Mouse (Mus musculus) thymus, adult 2 months (tissue): ENCODE measurements around the gene Lamc2. TPM values are rescaled to one million over a fixed set of nuclear protein-coding genes. Genes with fewer than 3 reads are reported as not detected.
A peak's percentile ranks its signal among the peaks of the same experiment; 100 is the strongest.

ENCODE experiments used
- DNase-seq: peaks from one replicate; pipeline ENCODE4 v3.0.0; 2021
- H3K27ac ChIP-seq: fragments of 200-500 bp; 2 replicates; pipeline ENCODE4 v1.5.1; 2012; ENCODE audit warnings: low read length, control low read depth; ENCODE audit not compliant: control insufficient read depth, insufficient read depth
- H3K27me3 ChIP-seq: fragments of 200-500 bp; 2 replicates; pipeline ENCODE4 v1.6.1; 2012; ENCODE audit warnings: mild to moderate bottlenecking, low read length, moderate library complexity, mixed read lengths; ENCODE audit not compliant: control insufficient read depth, insufficient read depth
- H3K36me3 ChIP-seq: fragments of 200-500 bp; 2 replicates; pipeline ENCODE4 v1.6.1; 2012; ENCODE audit warnings: mild to moderate bottlenecking, low read length, moderate library complexity; ENCODE audit not compliant: control insufficient read depth, insufficient read depth
- H3K4me1 ChIP-seq: fragments of 200-500 bp; replicated peaks from 2 replicates; pipeline ENCODE4 v1.6.1; 2012; ENCODE audit warnings: low read length; ENCODE audit not compliant: control insufficient read depth, insufficient read depth
- H3K4me3 ChIP-seq: fragments of 200-500 bp; 2 replicates; pipeline ENCODE4 v1.5.1; 2012; ENCODE audit warnings: mild to moderate bottlenecking, low read length, control low read depth, moderate library complexity; ENCODE audit not compliant: control insufficient read depth, insufficient read depth
- CTCF ChIP-seq: fragments of 200-500 bp; IDR thresholded peaks from 2 replicates; pipeline ENCODE4 v1.5.1; 2012; ENCODE audit warnings: mild to moderate bottlenecking, control low read depth, low read length, moderate library complexity, borderline replicate concordance; ENCODE audit not compliant: control insufficient read depth, poor library complexity, insufficient read depth; ENCODE audit errors: extremely low read depth
- POLR2A ChIP-seq: fragments of 200-500 bp; IDR thresholded peaks from 2 replicates; pipeline ENCODE4 v1.6.1; 2012; ENCODE audit warnings: mild to moderate bottlenecking, low read length, control low read depth, moderate library complexity; ENCODE audit not compliant: control insufficient read depth, poor library complexity, insufficient read depth; ENCODE audit errors: extremely low read depth
- WGBS: fragments of 180-500 bp; shearing (Covaris S2); methylation state at CpG from one replicate; pipeline ENCODE4 v1.1.7; 2018; 5-methylcytosine and 5-hydroxymethylcytosine counted together
- polyA plus RNA-seq: library from polyadenylated mRNA; depleted of rRNA; stranded (reverse); fragments of >200 nt; gene quantifications from 2 replicates; pipeline ENCODE4 v1.2.3, GENCODE M21; 2012

Gene Lamc2
- polyA plus RNA-seq, 1 experiment: 9.9 TPM

DNA sequence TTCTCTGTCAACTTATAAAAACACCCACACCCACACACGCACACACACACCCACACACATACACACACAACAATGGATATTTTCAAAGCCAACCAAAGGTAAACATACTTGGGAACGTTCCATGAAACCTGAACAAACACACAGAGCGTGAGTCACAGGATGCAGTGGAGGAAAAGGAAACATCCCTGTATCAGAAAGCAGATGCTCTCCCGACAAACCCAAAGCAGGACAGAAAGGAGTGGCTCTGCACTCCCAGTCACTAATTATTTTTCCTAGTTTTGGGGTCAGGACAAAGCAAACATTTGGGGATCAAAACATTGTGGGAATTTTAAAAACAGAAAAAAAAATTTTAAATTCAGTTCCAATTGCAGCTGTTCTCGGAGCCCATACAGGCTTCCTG lies 38.1 kb upstream of the Lamc2 start:
- TF ChIP-seq POLR2A (no peak), CTCF (no peak)
- Histone ChIP-seq H3K36me3 (no peaks in the 10 kb centered on the region), H3K27me3 (no peaks in the 10 kb centered on the region), H3K4me3 (no peak overlapping the region), H3K27ac (no peak overlapping the region), H3K4me1 (no peaks in the 10 kb centered on the region)
- DNase-seq: no peak
- 98% methylated on average over 5 of the region's 5 CpGs for WGBS

GRCm38 (mm10) chr1:153219376-153219775 lies 33.1 kb upstream of the Lamc2 start:
- WGBS: 97% methylated on average over 9 of the region's 9 CpGs
- Histone ChIP-seq H3K4me1 (no peaks in the 10 kb centered on the region), H3K27me3 (no peaks in the 10 kb centered on the region), H3K4me3 (no peak overlapping the region), H3K36me3 (no peaks in the 10 kb centered on the region), H3K27ac (no peak overlapping the region)
- TF ChIP-seq POLR2A (no peak), CTCF (no peak)
- DNase-seq: no peak

GRCm38 (mm10) chr1:153216516-153216915 lies 30.3 kb upstream of the Lamc2 start:
- TF ChIP-seq CTCF: no peak
- TF ChIP-seq POLR2A: no peak
- H3K36me3 ChIP-seq: no peaks in the 10 kb centered on the region
- 94% methylated on average over 4 of the region's 4 CpGs for WGBS
- no peaks in the 10 kb centered on the region for H3K4me1 ChIP-seq
- H3K4me3 ChIP-seq: no peak overlapping the region
- no peak overlapping the region for H3K27ac ChIP-seq
- no peak for DNase-seq
- H3K27me3 ChIP-seq: no peaks in the 10 kb centered on the region

- Histone ChIP-seq H3K4me3 (no peak overlapping the region), H3K27me3 (no peaks in the 10 kb centered on the region), H3K4me1 (no peaks in the 10 kb centered on the region), H3K27ac (no peak overlapping the region), H3K36me3 (no peaks in the 10 kb centered on the region)
- DNase-seq: peak; percentile 34
- no peak for TF ChIP-seq POLR2A
- WGBS: 57% methylated on average over 5 of the region's 5 CpGs
Measured at GRCm38 (mm10) chr1:153215676-153216075, 29.4 kb upstream of the Lamc2 start.

DNA sequence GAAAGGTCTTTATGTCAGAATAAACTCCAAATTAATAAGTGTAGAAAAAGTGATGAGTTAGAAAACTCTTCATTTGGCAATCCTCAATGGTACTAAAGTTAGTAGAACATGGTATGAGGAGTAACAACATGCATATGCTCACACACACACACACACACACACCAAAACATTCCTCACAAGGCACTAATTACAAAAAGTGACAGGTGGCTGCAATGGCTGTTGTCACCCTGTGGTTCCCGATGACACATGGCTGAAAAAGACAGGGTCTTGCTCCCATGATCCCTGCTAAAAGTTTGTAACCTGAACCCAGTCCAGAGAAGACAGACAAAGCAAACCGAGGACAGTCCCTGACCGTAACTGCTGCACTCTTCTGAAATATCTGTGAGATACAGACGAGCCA lies 24.7 kb upstream of the Lamc2 start:
- no peak overlapping the region for H3K4me3 ChIP-seq
- TF ChIP-seq POLR2A (no peak), CTCF (no peak)
- H3K27me3 ChIP-seq: no peaks in the 10 kb centered on the region
- H3K4me1 ChIP-seq: peaks cover 9% of the 10 kb centered on the region
- no peaks in the 10 kb centered on the region for H3K36me3 ChIP-seq
- H3K27ac ChIP-seq: no peak overlapping the region
- WGBS: 84% methylated on average over 4 of the region's 4 CpGs
- DNase-seq: no peak

DNA sequence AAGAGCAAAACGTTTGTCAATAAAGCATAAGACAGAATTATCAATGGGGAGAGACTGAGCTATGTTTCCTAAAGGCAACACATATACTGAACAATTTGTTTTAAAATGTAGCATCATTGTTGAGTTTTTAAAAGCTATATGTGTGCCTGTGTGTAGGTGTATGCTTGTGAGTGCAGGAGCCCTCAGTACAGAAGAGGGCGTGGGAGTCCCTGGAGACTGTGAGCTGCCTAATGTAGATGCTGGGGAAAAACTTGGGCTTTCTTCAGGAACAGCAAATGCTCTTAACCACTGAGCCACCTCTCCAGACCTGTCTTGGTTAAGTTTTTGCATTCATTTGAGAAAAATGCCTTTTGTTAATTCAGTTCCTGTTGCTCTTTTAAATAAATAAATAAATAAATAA lies 24.0 kb upstream of the Lamc2 start:
- WGBS: 93% methylated on average over 2 of the region's 2 CpGs
- H3K4me1 ChIP-seq: peaks cover 12% of the 10 kb centered on the region
- no peak for DNase-seq
- no peak for TF ChIP-seq CTCF
- no peak for TF ChIP-seq POLR2A
- H3K4me3 ChIP-seq: no peak overlapping the region
- H3K27me3 ChIP-seq: no peaks in the 10 kb centered on the region
- H3K27ac ChIP-seq: no peak overlapping the region
- H3K36me3 ChIP-seq: no peaks in the 10 kb centered on the region

- 92% methylated on average over 8 of the region's 8 CpGs for WGBS
- H3K27me3 ChIP-seq: no peaks in the 10 kb centered on the region
Measured at GRCm38 (mm10) chr1:153202195-153202594, 15.9 kb upstream of the Lamc2 start.

More at GRCm38 (mm10) chr1:153202195-153202594, 15.9 kb upstream of the Lamc2 start:
- TF ChIP-seq POLR2A: no peak
- no peak for TF ChIP-seq CTCF
- Histone ChIP-seq H3K36me3 (no peaks in the 10 kb centered on the region), H3K27ac (no peak overlapping the region), H3K4me1 (peaks cover 14% of the 10 kb centered on the region), H3K4me3 (no peak overlapping the region)
- no peak for DNase-seq
